Mouse (Mus musculus) ovary, adult 18-20 months (tissue): ENCODE results near the gene Zfp143.
A peak's percentile ranks its signal among the peaks of the same experiment; 100 is the strongest.
"Not testable (repeated sequence)": the region's sequence is repeated elsewhere in the genome, so short reads cannot be mapped to it uniquely, and the experiment has no call there.

Experiments
- DNase-seq: peaks from one replicate; pipeline ENCODE4 v3.0.0; 2022; ENCODE audit warnings: low spot score, mixed read lengths

The Zfp143 gene

GRCm38 (mm10) chr7:110061199-110061751 lies at the start of gene Zfp143:
Gene Zfp143, plus strand, starts transcription at chr7:110061217.
- peak; percentile 100 for DNase-seq

- DNase-seq, result no peak
These were observed 49.6 kb upstream of the Zfp143 start for GRCm38 (mm10) chr7:110011417-110011816.

- DNase-seq, result no peak
These were observed 46.7 kb upstream of the Zfp143 start for GRCm38 (mm10) chr7:110014272-110014671.

GRCm38 (mm10) chr7:110018117-110018630 lies 42.8 kb upstream of the Zfp143 start, which contains the start of gene Ipo7:
Gene Ipo7, plus strand, starts transcription at chr7:110018274.
- DNase-seq, result peak; percentile 88

- peak; percentile 19 for DNase-seq
These were observed 42.2 kb upstream of the Zfp143 start for GRCm38 (mm10) chr7:110018631-110019482.

- DNase-seq, result no peak
These were observed 37.5 kb upstream of the Zfp143 start for GRCm38 (mm10) chr7:110023553-110023952.

- DNase-seq, result no peak
These were observed 34.4 kb upstream of the Zfp143 start for GRCm38 (mm10) chr7:110026594-110026993.

GRCm38 (mm10) chr7:110028826-110029225 lies 32.2 kb upstream of the Zfp143 start:
- no peak for DNase-seq

- no peak for DNase-seq
These were observed 30.7 kb upstream of the Zfp143 start for GRCm38 (mm10) chr7:110030342-110030741.

- not testable (repeated sequence) for DNase-seq
These were observed 3.3 kb upstream of the Zfp143 start for GRCm38 (mm10) chr7:110057723-110058122.

- DNase-seq, result no peak
These were observed 1.8 kb upstream of the Zfp143 start for GRCm38 (mm10) chr7:110059092-110059785.

- DNase-seq, result no peak
These were observed 830 bp upstream of the Zfp143 start for GRCm38 (mm10) chr7:110060106-110060668.

GRCm38 (mm10) chr7:110060669-110061198 lies 283 bp upstream of the Zfp143 start:
- DNase-seq, result no peak

GRCm38 (mm10) chr7:110061752-110062273 lies 796 bp downstream of the Zfp143 start:
- DNase-seq, result peak; percentile 92

GRCm38 (mm10) chr7:110063731-110064130 lies 2.7 kb downstream of the Zfp143 start:
- DNase-seq, result no peak

- DNase-seq, result no peak
These were observed 8.1 kb downstream of the Zfp143 start for GRCm38 (mm10) chr7:110069070-110069469.

- no peak for DNase-seq
These were observed 17.2 kb downstream of the Zfp143 start for GRCm38 (mm10) chr7:110078168-110078567.

- no peak for DNase-seq
These were observed 22.6 kb downstream of the Zfp143 start for GRCm38 (mm10) chr7:110083386-110084165.

GRCm38 (mm10) chr7:110085217-110085616 lies 24.2 kb downstream of the Zfp143 start:
- no peak for DNase-seq

- no peak for DNase-seq
These were observed 26.9 kb downstream of the Zfp143 start for GRCm38 (mm10) chr7:110087914-110088313.

- no peak for DNase-seq
These were observed 30.7 kb downstream of the Zfp143 start for GRCm38 (mm10) chr7:110091670-110092069.
